ENCODE assay signal across 22 mouse cellular contexts in genomic region chr5:3791048-3791447, GRCm38 (mm10). TPM values are rescaled to one million over a fixed set of nuclear protein-coding genes. Genes with fewer than 3 reads are reported as not detected.
"Had no signal": no experiment of that assay in that cellular context is flagged by ENCODE, and none has a peak within 500 bp of the region (broad histone marks: within the 10 kb centered on the region; RNA-seq: fewer than 3 reads in every experiment).

No protein-coding gene starts in this region.

- H3K27ac ChIP-seq: liver, embryonic 14.5 days; midbrain, embryonic 13.5 days; midbrain, embryonic 15.5 days; neural tube, embryonic 13.5 days; neural tube, embryonic 15.5 days had no signal

- H3K4me3 ChIP-seq: midbrain, embryonic 13.5 days; midbrain, embryonic 15.5 days; myocyte; neural tube, embryonic 13.5 days; neural tube, embryonic 15.5 days had no signal

- H3K4me2 ChIP-seq: lung, embryonic 14.5 days; midbrain, embryonic 11.5 days; midbrain, embryonic 13.5 days; midbrain, embryonic 15.5 days; neural tube, embryonic 13.5 days; neural tube, embryonic 15.5 days had no signal

- H3K9ac ChIP-seq: liver, embryonic 14.5 days; lung, embryonic 14.5 days; midbrain, embryonic 13.5 days; midbrain, embryonic 15.5 days; neural tube, embryonic 13.5 days; neural tube, embryonic 15.5 days had no signal

- H3K36me3 ChIP-seq: midbrain, embryonic 13.5 days; midbrain, embryonic 15.5 days; neural tube, embryonic 13.5 days; neural tube, embryonic 15.5 days had no signal

- H3K27me3 ChIP-seq: midbrain, embryonic 13.5 days; midbrain, embryonic 15.5 days; neural tube, embryonic 13.5 days; neural tube, embryonic 15.5 days had no signal

- ATAC-seq: midbrain, embryonic 13.5 days; midbrain, embryonic 15.5 days had no signal

- H3K4me1 ChIP-seq: midbrain, embryonic 13.5 days; midbrain, embryonic 15.5 days; neural tube, embryonic 15.5 days had no signal

- DNase-seq: lung, adult 18-20 months; lung, embryonic 14.5 days; lung, postnatal 10 days; lung, postnatal 4 days; retina, postnatal 1 day; right cerebral cortex, adult 18-20 months; right cerebral cortex, postnatal 25 days; right cerebral cortex, postnatal 4 days; spleen, adult 18-20 months; thymus, adult 18-20 months; thymus, postnatal 14 days; thymus, postnatal 36 days had no signal

- H3K9me3 ChIP-seq: midbrain, embryonic 13.5 days; midbrain, embryonic 15.5 days; neural tube, embryonic 13.5 days; neural tube, embryonic 15.5 days had no signal

RNA-seq across cellular contexts. Expression of gene Lrrd1, which starts 53.9 kb away (rescaled TPM):
- polyA plus RNA-seq: liver, embryonic 16.5 days; neural tube, embryonic 11.5 days; stomach, embryonic 16.5 days had no signal
